Mouse (Mus musculus): ENCODE results near the gene Arpc5l. TPM values are rescaled to one million over a fixed set of nuclear protein-coding genes. Genes with fewer than 3 reads are reported as not detected.
"Not testable (repeated sequence)": the region's sequence is repeated elsewhere in the genome, so short reads cannot be mapped to it uniquely, and the experiment has no call there.

Gene Arpc5l
- polyA plus RNA-seq, 1 experiment from 2014 or later: 82.8 TPM

GRCm38 (mm10) chr2:39007865-39008264 is 2.7 kb downstream of the Arpc5l start:
- ATAC-seq (ENCODE audit: insufficient number of reproducible peaks, insufficient read depth, low FRiP score, low read depth): peak; percentile 86
- Histone ChIP-seq H3K4me2 (ENCODE audit: low read length) (peak overlapping the region; percentile 82), H3K27me3 (ENCODE audit: control insufficient read depth, insufficient read depth, low read length) (no peaks in the 10 kb centered on the region), H3K4me1 (ENCODE audit: control insufficient read depth in 2 of 2, insufficient read depth in 2 of 2, low read length in 2 of 2) (peaks cover 13 to 41% of the 10 kb centered on the region in 2 experiments), H3K9ac (ENCODE audit: low read length) (peak overlapping the region; percentile 94), H3K27ac (replicated peaks in 1 of 2; ENCODE audit: control insufficient read depth in 1 of 2, insufficient read depth in 1 of 2, low read depth in 2 of 2, low read length in 2 of 2) (peak overlapping the region; percentile 86 to 99), H3K4me3 (ENCODE audit: control insufficient read depth in 1 of 2, insufficient read depth in 1 of 2, low read depth in 1 of 2, low read length in 2 of 2) (peak overlapping the region; percentile 85 to 99), H3K9me3 (ENCODE audit: control insufficient read depth, low read length) (no peaks in the 10 kb centered on the region), H3K36me3 (ENCODE audit: control insufficient read depth, insufficient read depth, low read length) (peaks cover 24% of the 10 kb centered on the region)
- under 1% methylated on average over 44 of the region's 44 CpGs for WGBS

- H3K9me3 ChIP-seq (ENCODE audit: control insufficient read depth, low read length): no peaks in the 10 kb centered on the region
- peak overlapping the region; percentile 94 for H3K9ac ChIP-seq (ENCODE audit: low read length)
- H3K36me3 ChIP-seq (ENCODE audit: control insufficient read depth, insufficient read depth, low read length): peaks cover 24% of the 10 kb centered on the region
- H3K27ac ChIP-seq (replicated peaks in 1 of 2; ENCODE audit: control insufficient read depth in 1 of 2, insufficient read depth in 1 of 2, low read depth in 2 of 2, low read length in 2 of 2): peak overlapping the region; percentile 86 to 91
- WGBS: under 1% methylated on average over 18 of the region's 25 CpGs
- H3K4me2 ChIP-seq (ENCODE audit: low read length): peak overlapping the region; percentile 82
- ATAC-seq (ENCODE audit: insufficient number of reproducible peaks, insufficient read depth, low FRiP score, low read depth): peak; percentile 32
- H3K4me3 ChIP-seq (ENCODE audit: control insufficient read depth in 1 of 2, insufficient read depth in 1 of 2, low read depth in 1 of 2, low read length in 2 of 2): peak overlapping the region; percentile 85 to 99
- H3K4me1 ChIP-seq (ENCODE audit: control insufficient read depth in 2 of 2, insufficient read depth in 2 of 2, low read length in 2 of 2): peaks cover 11 to 36% of the 10 kb centered on the region in 2 experiments
- H3K27me3 ChIP-seq (ENCODE audit: control insufficient read depth, insufficient read depth, low read length): no peaks in the 10 kb centered on the region
Measured at GRCm38 (mm10) chr2:39008350-39008851, 3.3 kb downstream of the Arpc5l start.

- H3K36me3 ChIP-seq (ENCODE audit: control insufficient read depth, insufficient read depth, low read length): peaks cover 24% of the 10 kb centered on the region
- H3K27ac ChIP-seq (replicated peaks in 1 of 2; ENCODE audit: control insufficient read depth in 1 of 2, insufficient read depth in 1 of 2, low read depth in 2 of 2, low read length in 2 of 2): peak overlapping the region; percentile 86 to 91
- H3K4me3 ChIP-seq (ENCODE audit: control insufficient read depth in 1 of 2, insufficient read depth in 1 of 2, low read depth in 1 of 2, low read length in 2 of 2): peak overlapping the region; percentile 85 to 99
- peaks cover 5 to 30% of the 10 kb centered on the region in 2 experiments for H3K4me1 ChIP-seq (ENCODE audit: control insufficient read depth in 2 of 2, insufficient read depth in 2 of 2, low read length in 2 of 2)
- H3K27me3 ChIP-seq (ENCODE audit: control insufficient read depth, insufficient read depth, low read length): no peaks in the 10 kb centered on the region
- H3K4me2 ChIP-seq (ENCODE audit: low read length): peak overlapping the region; percentile 82
- H3K9ac ChIP-seq (ENCODE audit: low read length): peak overlapping the region; percentile 94
- WGBS: 23% methylated on average over 3 of the region's 3 CpGs
- H3K9me3 ChIP-seq (ENCODE audit: control insufficient read depth, low read length): no peaks in the 10 kb centered on the region
- ATAC-seq (ENCODE audit: insufficient number of reproducible peaks, insufficient read depth, low FRiP score, low read depth): no peak
Measured at GRCm38 (mm10) chr2:39008954-39009365, 3.8 kb downstream of the Arpc5l start.

- H3K4me3 ChIP-seq (ENCODE audit: control insufficient read depth in 1 of 2, insufficient read depth in 1 of 2, low read depth in 1 of 2, low read length in 2 of 2); H3K27ac ChIP-seq (replicated peaks in 1 of 2; ENCODE audit: control insufficient read depth in 1 of 2, insufficient read depth in 1 of 2, low read depth in 2 of 2, low read length in 2 of 2); H3K27me3 ChIP-seq (ENCODE audit: control insufficient read depth, insufficient read depth, low read length); ATAC-seq (ENCODE audit: insufficient number of reproducible peaks, insufficient read depth, low FRiP score, low read depth); H3K4me2 ChIP-seq (ENCODE audit: low read length); H3K9ac ChIP-seq (ENCODE audit: low read length); H3K9me3 ChIP-seq (ENCODE audit: control insufficient read depth, low read length): not testable (repeated sequence)
- H3K4me1 ChIP-seq (ENCODE audit: control insufficient read depth in 2 of 2, insufficient read depth in 2 of 2, low read length in 2 of 2): peaks cover 5 to 27% of the 10 kb centered on the region in 2 experiments
- WGBS: 92% methylated on average over 5 of the region's 5 CpGs
- H3K36me3 ChIP-seq (ENCODE audit: control insufficient read depth, insufficient read depth, low read length): peaks cover 35% of the 10 kb centered on the region
Measured at GRCm38 (mm10) chr2:39010144-39010543, 5.0 kb downstream of the Arpc5l start.

- Histone ChIP-seq H3K4me1 (ENCODE audit: control insufficient read depth in 2 of 2, insufficient read depth in 2 of 2, low read length in 2 of 2) (peaks cover 5 to 23% of the 10 kb centered on the region in 2 experiments), H3K27me3 (ENCODE audit: control insufficient read depth, insufficient read depth, low read length) (no peaks in the 10 kb centered on the region), H3K9ac (ENCODE audit: low read length) (no peak overlapping the region), H3K9me3 (ENCODE audit: control insufficient read depth, low read length) (no peaks in the 10 kb centered on the region), H3K27ac (replicated peaks in 1 of 2; ENCODE audit: control insufficient read depth in 1 of 2, insufficient read depth in 1 of 2, low read depth in 2 of 2, low read length in 2 of 2) (no peak overlapping the region), H3K4me3 (ENCODE audit: control insufficient read depth in 1 of 2, insufficient read depth in 1 of 2, low read depth in 1 of 2, low read length in 2 of 2) (no peak overlapping the region), H3K4me2 (ENCODE audit: low read length) (no peak overlapping the region), H3K36me3 (ENCODE audit: control insufficient read depth, insufficient read depth, low read length) (peaks cover 46% of the 10 kb centered on the region)
- no peak for ATAC-seq (ENCODE audit: insufficient number of reproducible peaks, insufficient read depth, low FRiP score, low read depth)
Measured at GRCm38 (mm10) chr2:39011264-39011663, 6.1 kb downstream of the Arpc5l start.

- whole genome bisulfite sequencing: 91% methylated on average over 3 of the region's 3 CpGs
- Histone ChIP-seq H3K9me3 (ENCODE audit: control insufficient read depth, low read length) (no peaks in the 10 kb centered on the region), H3K36me3 (ENCODE audit: control insufficient read depth, insufficient read depth, low read length) (peaks cover 53% of the 10 kb centered on the region), H3K27ac (replicated peaks in 1 of 2; ENCODE audit: control insufficient read depth in 1 of 2, insufficient read depth in 1 of 2, low read depth in 2 of 2, low read length in 2 of 2) (no peak overlapping the region), H3K4me2 (ENCODE audit: low read length) (no peak overlapping the region), H3K4me3 (ENCODE audit: control insufficient read depth in 1 of 2, insufficient read depth in 1 of 2, low read depth in 1 of 2, low read length in 2 of 2) (no peak overlapping the region), H3K9ac (ENCODE audit: low read length) (no peak overlapping the region), H3K27me3 (ENCODE audit: control insufficient read depth, insufficient read depth, low read length) (no peaks in the 10 kb centered on the region), H3K4me1 (ENCODE audit: control insufficient read depth in 2 of 2, insufficient read depth in 2 of 2, low read length in 2 of 2) (peaks cover 5 to 22% of the 10 kb centered on the region in 2 experiments)
- ATAC-seq (ENCODE audit: insufficient number of reproducible peaks, insufficient read depth, low FRiP score, low read depth): no peak
Measured at GRCm38 (mm10) chr2:39011971-39012370, 6.8 kb downstream of the Arpc5l start.

GRCm38 (mm10) chr2:39012768-39013279 is 7.7 kb downstream of the Arpc5l start:
- Histone ChIP-seq H3K27me3 (ENCODE audit: control insufficient read depth, insufficient read depth, low read length) (no peaks in the 10 kb centered on the region), H3K9ac (ENCODE audit: low read length) (no peak overlapping the region), H3K4me3 (ENCODE audit: control insufficient read depth in 1 of 2, insufficient read depth in 1 of 2, low read depth in 1 of 2, low read length in 2 of 2) (no peak overlapping the region), H3K9me3 (ENCODE audit: control insufficient read depth, low read length) (no peaks in the 10 kb centered on the region), H3K4me2 (ENCODE audit: low read length) (no peak overlapping the region), H3K36me3 (ENCODE audit: control insufficient read depth, insufficient read depth, low read length) (peaks cover 61% of the 10 kb centered on the region), H3K4me1 (ENCODE audit: control insufficient read depth in 2 of 2, insufficient read depth in 2 of 2, low read length in 2 of 2) (peaks cover 5 to 18% of the 10 kb centered on the region in 2 experiments), H3K27ac (replicated peaks in 1 of 2; ENCODE audit: control insufficient read depth in 1 of 2, insufficient read depth in 1 of 2, low read depth in 2 of 2, low read length in 2 of 2) (no peak overlapping the region)
- ATAC-seq (ENCODE audit: insufficient number of reproducible peaks, insufficient read depth, low FRiP score, low read depth): no peak
- 82% methylated on average over 7 of the region's 7 CpGs for WGBS

- no peak overlapping the region for H3K4me3 ChIP-seq (ENCODE audit: control insufficient read depth in 1 of 2, insufficient read depth in 1 of 2, low read depth in 1 of 2, low read length in 2 of 2)
- peaks cover 0 to 3% of the 10 kb centered on the region in 2 experiments; a peak in 1 of 4 replicates for H3K4me1 ChIP-seq (ENCODE audit: control insufficient read depth in 2 of 2, insufficient read depth in 2 of 2, low read length in 2 of 2)
Measured at GRCm38 (mm10) chr2:39016581-39016980, 11.4 kb downstream of the Arpc5l start.

More at GRCm38 (mm10) chr2:39016581-39016980, 11.4 kb downstream of the Arpc5l start:
- 75% methylated on average over 3 of the region's 3 CpGs for WGBS
- H3K9me3 ChIP-seq (ENCODE audit: control insufficient read depth, low read length): no peaks in the 10 kb centered on the region
- H3K9ac ChIP-seq (ENCODE audit: low read length): no peak overlapping the region
- no peak overlapping the region for H3K27ac ChIP-seq (replicated peaks in 1 of 2; ENCODE audit: control insufficient read depth in 1 of 2, insufficient read depth in 1 of 2, low read depth in 2 of 2, low read length in 2 of 2)
- peaks cover 97% of the 10 kb centered on the region for H3K36me3 ChIP-seq (ENCODE audit: control insufficient read depth, insufficient read depth, low read length)
- no peak overlapping the region for H3K4me2 ChIP-seq (ENCODE audit: low read length)
- no peak for ATAC-seq (ENCODE audit: insufficient number of reproducible peaks, insufficient read depth, low FRiP score, low read depth)
- H3K27me3 ChIP-seq (ENCODE audit: control insufficient read depth, insufficient read depth, low read length): no peaks in the 10 kb centered on the region

Measured in heart, embryonic 14.5 days (tissue).